Mouse (Mus musculus): ENCODE results near the gene Hspa12a.

DNA sequence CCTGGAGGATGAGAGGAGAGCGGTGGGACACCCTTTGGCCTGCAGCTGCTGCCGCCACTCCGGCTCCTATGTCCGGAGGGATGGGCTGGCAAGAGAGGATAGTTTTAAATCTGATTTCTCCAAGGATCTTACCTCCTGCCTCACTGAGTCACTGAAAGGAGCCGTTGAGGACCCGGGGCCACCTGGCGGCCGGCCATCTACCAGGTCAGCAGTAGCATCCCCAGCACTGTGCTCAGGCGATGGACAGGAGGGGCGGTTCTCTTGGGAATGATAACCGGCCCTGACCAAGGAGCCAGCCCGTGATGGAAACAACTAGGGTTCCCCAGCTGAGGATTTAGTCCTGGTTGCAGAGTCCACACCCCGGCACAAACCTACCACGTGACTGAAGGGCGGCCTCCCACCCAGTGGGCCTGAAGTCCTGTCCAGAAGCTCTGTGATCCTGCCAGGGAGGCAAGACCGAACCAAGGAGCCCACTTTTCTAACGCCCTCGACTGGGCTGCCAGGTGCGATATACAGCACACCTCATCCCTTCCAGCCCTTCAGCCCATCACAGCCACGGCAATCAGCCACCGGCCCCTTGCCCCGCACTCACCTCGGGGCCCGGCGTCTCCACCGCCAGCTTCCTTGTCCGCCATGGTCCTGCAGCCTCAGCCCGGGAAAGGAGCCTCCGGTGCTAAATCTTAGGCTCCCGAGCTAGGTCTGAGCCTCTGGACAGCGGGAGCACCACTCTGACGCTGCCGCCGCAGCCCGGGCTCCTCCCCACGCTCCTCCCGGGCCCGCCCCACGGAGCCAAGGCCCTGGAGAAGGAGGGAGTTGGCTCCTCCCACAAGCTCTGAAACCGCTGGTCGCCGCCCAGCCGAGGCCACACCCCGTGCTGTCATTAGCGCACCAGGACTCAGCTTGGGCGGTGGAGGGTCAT lies 82.9 kb downstream of the Hspa12a start:
- no peak for TF ChIP-seq GATA1 (IDR thresholded peaks at IDR 0.05; ENCODE audit: borderline replicate concordance, low read length)
- no peak for TF ChIP-seq FLI1 (IDR thresholded peaks at IDR 0.05; ENCODE audit: low read length)
